Mouse (Mus musculus) megakaryocyte-erythroid progenitor cell, adult 5-6 weeks (primary cell): ENCODE data around the gene Sostdc1. TPM values are rescaled to one million over a fixed set of nuclear protein-coding genes. Genes with fewer than 3 reads are reported as not detected.

Experiments used
- ATAC-seq: replicated peaks from 2 replicates; pipeline ENCODE4 v1.8.0; 2016; ENCODE audit warnings: mild to moderate bottlenecking, inconsistent platforms; ENCODE audit not compliant: severe bottlenecking, poor library complexity, low FRiP score, low TSS enrichment
- total RNA-seq, 2 experiments: library from RNA; stranded (forward) in 1 of 2; stranded (reverse) in 1 of 2; fragments of 200-1000, 215-1000 nt in 1 of 2; fragments of >200 nt in 1 of 2; fragmentation: Nextera tagmentation in 1 of 2; gene quantifications; 2 replicates each; pipeline ENCODE4 v1.2.3; 2014 to 2017

Gene Sostdc1
- total RNA-seq (2014; fragmentation: Nextera tagmentation) (not detected in 2 replicates), total RNA-seq (2017) (not detected in 2 replicates)

DNA sequence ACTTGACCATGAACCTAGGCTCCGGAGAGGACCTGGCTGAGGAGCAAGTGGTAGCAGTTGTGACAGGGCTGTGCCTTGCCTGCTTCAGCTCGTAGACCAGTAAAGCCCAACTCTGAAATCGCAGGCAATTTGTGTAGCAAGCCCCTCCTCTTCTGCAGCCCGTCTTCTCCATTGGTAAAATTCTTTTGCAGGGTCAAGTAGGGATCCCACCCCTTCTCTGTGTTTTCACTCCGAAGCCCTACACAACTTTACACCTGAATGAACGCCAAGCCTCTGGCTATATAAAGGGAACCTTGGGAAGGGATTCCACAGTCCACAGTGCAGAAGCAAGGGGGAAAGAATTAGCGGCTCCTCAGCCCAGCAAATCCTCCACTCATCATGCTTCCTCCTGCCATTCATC is at the start of gene Sostdc1:
TSS of gene Sostdc1 (plus strand) at position 224 of the 400 bp plus-strand sequence.
- ATAC-seq, result no peak

DNA sequence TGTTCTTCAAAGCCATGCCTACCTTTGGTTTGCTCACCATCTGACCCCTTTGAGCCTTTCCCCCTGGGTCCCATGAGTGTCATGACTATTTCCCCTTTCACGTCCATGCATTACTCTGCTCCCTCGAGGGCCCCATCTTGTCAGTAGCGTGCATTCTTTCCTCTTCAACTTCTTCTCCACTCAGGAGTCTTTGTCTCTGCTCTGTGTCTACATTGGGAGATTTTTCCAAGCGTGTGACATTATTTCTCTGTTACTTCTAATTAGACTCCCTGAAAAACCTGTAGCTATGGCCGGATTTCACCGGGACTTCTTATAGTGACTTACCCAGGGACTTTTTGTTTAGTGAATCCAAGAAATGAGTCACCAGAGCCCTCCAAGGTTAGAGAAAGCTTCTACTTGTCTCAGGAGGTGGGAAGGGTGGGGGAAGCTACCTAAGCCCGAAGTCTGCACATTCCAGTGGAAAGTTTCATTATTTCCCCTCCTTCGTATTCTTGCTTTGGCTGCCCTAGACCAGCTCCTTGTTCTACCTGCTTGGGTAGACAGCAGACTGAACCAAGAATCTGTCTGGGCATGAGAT is 46.2 kb upstream of the Sostdc1 start:
- no peak for ATAC-seq

DNA sequence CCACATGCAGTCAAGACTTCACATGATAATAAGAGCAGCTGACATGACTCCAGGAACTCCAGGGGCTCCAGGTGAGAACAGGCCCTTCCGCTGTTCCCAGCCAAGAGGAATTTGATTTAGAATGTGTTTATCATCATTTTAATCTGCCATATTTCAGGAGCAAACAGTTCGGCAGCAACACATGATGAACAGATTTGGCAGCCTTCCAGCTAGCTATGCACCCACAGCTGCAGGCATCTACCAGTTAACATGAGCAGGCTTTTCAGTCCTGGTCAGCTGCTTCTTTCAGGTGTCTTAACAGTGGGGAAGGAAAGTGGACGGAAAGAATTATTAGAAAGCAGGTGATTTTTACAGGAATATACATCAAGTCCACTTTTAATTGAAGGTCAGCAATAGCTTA is 39.1 kb upstream of the Sostdc1 start:
- no peak for ATAC-seq

DNA sequence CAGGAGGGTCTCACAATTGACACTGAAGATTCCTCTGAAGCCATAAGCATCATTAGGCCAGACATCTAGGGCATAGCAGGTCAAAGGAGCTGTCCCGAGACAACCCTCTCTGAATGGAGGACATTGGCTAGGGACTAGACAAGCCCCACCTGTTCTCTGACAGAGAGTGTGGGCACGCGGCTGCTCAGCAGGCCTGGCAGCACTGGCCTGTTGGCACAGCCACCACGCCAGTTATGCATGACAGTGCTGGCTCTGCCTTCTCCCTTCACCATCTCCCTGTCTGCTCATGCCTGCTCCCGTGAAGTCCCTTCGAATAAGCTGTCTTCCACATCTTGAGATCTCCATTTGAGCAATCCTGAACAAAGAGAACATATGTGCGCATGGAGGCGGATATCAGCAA is 24.3 kb upstream of the Sostdc1 start:
- no peak for ATAC-seq

DNA sequence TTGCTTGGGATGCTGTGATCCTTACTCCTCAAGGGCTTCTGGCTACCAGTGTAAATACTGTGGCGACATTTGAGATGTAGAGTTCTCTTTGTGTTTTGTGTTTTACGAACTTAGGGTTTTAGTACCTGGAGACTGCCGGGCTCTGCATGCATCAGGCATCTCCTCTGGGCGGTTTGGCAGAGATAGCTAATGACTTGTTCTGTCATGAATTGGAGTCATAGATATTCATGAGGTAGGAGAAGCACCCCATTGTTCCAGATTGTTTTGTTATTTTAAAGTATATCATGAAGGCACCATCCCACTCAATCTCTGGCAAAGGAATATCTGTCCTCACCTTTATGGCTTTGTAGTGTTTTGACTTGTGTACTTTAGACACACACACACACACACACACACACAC is 23.5 kb upstream of the Sostdc1 start:
- ATAC-seq, result no peak

DNA sequence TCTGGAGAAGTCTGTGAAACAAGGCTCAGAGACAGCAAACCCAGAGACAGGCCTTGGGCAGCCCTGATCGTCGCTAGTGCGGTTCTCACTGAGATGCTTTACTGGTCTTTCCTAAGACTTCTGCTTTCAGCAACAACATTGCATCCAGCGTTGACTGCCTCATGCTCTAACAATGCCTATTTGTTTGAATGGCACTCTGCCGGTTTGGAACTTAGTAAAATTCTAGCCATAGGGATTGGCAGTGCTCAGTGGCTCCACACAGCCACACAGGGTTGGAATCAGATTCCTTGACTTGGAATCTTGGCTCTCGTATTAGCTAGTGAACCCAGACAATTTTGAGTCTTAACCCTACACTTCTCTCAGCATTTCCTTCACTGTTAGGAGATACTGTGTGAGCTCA is 22.6 kb upstream of the Sostdc1 start:
- ATAC-seq, result no peak

DNA sequence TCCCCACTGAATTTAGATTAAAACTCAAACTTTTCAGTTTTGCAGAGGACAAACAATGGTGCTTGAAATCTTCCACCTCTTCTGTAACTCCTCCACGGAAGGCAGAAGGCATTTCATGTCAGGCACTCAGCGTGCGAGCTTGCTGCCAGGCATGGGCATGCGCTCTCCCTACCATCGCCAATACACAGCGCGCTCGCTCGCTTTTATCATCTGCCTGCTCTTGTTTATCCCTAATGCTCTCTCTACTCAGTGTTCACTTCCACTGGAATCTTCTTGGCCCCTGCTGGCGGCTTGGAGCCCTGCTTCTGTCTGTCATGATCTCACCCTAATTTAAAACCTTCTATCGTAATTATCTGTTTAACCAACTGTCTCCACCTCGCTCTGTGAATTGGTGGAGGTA is 11.6 kb upstream of the Sostdc1 start:
- no peak for ATAC-seq

DNA sequence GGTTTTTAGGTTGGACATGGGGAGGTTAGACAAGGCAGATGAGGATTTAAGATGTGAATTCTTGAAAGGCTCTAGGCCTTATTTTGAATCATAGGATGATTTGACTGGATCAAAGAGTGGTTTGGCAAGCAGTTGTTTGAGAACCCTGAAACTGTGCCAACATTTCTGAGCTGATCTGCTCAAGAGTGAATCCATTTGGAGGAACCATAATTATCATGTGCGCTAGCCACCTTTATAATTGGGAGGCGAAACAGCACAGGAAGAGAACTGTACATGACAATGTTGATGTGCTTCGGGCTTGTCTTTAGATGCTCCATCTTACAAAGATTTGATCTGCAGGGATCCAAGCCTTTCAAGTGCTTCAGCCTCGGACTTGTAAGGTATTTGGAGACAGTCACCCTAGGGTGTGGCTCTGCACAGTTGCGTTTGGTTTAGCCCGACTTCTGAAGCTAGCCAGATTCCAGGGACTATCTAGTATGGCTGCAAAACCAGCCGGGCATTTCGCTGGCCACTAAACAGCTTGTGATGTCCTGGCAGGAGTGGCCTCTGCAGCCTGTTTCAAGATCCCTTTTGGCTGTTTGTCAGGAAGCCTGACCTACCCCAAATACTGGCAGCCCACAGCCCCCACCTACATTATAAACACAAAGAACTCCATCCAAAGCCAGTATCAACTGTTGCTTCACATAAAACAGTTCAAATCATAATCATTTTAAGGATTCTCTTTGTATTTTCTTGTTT is 10.9 kb upstream of the Sostdc1 start:
- no peak for ATAC-seq

DNA sequence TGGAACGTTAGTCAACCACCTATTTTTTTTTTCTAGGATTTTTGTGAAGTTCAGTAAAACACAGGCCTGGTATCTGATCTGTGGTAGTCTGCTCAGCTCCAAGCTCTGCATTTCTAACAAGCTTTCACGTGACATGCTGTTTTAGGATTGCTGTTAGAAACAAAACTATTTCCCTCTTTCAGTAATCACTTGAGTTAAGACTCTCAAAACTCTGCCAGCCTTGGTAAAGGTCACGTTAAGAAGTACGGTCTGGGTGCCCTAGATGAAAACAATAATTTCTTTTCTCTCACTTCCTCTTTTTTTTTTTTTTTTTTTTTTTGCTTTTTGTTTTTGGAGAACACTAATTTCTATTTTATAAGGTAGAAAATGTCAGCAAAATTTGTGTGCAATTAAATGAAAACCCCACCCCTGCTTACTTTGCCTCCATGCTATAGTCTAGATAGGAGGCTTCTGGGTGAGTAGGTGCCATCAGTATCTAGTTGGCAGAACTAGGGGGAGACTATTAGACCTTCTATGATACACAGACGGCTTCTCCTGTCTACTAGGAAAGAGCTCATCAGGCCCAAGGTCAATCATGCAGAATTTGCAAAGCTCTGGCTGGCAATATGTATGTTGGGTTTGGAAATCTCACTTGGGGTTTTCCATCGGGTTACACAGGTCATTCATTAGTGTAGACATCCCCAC is 5.1 kb upstream of the Sostdc1 start:
- ATAC-seq, result no peak

DNA sequence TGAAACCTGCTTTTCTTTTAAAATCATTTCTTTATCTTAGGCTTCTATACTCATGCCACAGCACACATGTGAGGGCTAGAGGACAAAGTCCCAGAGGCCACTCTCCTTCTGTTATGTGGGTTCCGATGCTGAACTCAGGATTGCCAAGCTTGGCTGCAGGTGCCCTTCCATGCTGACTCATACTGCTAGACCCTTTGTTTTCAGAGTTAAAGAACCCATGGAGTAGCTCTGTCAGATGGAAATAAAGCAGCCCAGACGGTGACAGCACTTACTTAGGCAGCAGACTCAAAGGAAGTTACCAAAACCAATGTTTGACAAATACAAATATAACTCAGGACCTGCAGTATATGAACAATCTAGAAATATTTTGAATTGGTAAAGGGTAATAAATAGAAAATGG is 924 bp upstream of the Sostdc1 start:
- ATAC-seq, result no peak

DNA sequence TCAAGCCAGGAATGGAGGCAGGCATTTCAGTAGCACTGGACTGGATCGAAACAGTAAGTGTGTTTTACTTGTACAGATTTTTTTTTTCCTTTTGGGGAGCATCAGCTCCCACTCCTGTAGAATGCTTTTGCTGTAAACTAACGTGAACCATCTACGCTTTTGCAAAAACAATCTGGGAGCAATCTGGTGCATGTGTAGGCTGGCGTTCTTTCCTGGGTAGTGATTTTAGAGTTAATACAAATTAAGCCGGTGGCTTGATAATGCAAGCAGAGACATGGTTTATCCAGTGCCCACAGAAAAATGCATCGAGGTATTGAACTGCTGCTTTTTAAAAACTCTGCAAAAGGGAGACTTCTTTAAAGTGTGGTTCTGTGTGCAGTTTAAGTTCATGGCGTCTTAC is 507 bp downstream of the Sostdc1 start:
- no peak for ATAC-seq

DNA sequence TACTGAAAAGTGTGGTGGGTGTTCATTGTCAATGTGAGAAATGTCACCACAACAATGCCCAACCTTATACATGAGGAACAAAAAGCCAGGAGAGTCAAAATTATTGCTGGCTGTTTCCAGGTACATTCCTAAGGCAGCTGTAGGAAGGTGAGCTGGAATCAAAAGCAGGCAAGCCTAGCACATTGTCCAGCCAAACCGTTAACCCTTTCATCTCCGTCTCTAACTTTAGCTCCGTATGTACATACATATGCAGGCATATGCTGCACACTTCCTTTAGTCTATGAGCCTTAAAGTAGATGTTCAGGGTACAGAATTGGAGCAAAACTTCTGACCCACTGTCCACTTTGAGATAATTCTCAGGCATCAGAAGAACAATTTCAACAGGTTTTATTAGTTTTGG is 1.6 kb downstream of the Sostdc1 start:
- ATAC-seq, result no peak

DNA sequence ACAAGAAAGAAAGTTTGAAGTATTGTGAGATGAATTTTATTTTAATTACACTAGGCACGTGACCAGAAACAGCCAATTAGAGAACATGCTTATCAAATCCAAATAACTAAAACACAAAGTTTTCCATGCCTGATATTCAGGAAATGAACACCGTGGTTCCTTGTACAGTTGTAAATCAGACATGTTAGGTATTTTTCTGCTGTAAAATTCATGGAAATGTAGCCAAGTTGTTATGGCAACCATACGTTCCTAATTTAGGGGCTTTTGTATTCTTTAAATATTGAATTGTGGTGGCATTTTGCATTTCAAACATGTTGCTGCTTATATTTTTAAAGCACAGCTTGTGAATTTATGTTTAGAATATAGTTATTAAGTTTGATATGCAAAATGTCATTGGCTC is 2.1 kb downstream of the Sostdc1 start:
- no peak for ATAC-seq

DNA sequence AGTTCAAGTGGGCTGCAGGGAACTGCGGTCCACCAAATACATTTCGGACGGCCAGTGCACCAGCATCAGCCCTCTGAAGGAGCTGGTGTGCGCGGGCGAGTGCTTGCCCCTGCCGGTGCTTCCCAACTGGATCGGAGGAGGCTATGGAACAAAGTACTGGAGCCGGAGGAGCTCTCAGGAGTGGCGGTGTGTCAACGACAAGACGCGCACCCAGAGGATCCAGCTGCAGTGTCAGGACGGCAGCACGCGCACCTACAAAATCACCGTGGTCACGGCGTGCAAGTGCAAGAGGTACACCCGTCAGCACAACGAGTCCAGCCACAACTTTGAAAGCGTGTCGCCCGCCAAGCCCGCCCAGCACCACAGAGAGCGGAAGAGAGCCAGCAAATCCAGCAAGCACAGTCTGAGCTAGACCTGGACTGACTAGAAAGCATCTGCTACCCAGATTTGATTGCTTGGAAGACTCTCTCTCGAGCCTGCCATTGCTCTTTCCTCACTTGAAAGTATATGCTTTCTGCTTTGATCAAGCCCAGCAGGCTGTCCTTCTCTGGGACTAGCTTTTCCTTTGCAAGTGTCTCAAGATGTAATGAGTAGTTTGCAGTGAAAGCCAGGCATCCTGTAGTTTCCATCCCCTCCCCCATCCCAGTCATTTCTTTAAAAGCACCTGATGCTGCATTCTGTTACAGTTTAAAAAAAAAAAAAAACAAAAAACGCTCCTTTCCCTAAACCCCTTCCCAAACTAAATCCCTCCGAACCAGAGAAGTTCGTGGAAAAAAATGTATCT is 3.3 kb downstream of the Sostdc1 start:
- ATAC-seq, result peak; percentile 91

DNA sequence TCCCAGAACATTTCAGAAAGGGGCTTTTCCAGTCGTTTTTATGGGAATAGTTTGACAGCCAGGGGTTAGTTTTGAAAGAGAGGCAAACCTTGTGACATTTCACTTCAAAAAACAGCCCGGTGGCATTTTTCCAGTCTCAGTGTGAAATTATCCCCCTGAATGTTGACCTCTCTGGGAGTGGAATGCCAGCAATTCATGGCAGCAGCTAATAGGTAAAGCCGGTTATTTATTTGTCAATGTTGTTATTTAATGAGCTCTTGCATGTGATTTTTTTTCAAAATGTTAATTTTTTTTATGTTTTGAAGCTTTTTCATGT is 3.8 kb downstream of the Sostdc1 start:
- ATAC-seq, result no peak

DNA sequence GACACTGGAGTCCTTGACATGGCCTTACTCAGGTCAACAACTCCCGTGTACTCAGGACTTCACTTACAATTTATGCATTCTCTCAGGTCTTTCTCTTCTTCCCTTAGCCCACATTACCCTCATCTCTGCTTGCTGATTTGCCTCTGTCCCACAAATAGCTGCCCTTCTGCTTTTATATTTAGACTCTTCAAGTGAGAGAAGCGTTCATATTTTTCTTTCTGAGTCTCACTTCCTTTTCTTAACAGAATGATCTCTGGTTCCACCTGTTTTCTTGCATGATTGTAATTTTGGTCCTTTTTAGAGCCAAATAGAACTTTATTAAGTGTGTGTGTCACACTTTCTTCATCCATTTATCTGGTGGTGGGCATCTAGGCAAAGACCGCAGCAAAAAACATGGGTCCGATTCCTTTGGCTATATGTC is 12.2 kb downstream of the Sostdc1 start:
- ATAC-seq, result no peak

DNA sequence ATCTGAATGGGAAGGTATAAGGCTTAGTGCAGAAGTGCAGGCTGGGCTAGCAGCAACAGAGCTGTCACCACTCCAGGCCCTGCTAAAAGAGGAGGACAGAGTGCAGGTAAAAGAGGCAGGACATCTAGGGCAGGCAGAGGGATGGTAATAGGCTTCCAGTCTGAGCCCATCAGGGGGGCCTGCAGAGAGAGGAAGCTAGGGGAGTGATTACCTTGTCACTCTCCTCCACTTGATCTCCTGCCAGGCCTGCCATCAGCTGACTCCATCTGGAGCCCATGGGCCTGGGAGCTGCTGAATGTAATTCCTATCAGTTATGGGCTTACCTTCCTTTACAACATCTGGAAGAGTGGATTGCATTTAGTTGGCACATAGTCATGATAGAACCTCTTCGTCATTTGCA is 18.7 kb downstream of the Sostdc1 start:
- no peak for ATAC-seq

DNA sequence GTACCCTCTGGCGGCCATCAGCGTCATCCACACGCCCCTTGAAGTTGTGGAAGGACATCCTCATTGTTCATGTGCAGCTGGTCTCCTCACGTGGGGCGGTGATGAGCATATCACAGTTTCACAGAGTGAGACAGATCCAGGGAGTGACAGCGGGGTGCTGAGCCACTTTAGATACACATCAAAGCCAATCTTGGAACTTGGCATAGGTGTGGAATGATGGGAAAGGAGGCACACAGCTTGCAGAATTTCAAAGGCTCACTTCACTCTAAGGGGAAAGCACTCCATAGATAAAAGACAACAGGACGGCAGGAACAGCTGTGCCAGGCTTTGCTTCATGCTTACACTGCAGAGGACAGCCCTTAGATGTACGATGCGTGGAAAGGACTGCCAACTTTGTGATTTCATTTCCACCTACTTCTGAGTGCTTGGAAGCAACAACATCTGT is 19.9 kb downstream of the Sostdc1 start:
- no peak for ATAC-seq

DNA sequence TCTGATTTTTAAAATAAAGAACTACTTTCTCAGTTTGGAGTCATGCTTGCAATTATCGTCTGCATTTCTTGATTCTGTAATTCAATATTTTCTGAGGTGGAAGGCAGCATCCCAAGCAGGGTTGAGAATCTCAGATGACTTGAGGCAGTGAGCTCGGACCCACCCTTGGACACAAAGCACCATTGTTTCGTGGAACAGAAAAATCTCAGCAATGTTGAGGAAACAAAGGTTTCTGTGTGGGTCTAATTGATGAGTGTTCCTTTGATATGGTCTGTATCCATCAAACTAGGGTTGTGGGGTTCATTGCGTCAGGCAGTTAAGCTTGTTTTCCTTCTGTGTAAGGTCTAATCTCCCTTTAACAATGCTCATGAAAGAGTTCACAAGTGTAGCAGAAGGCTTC is 30.2 kb downstream of the Sostdc1 start:
- ATAC-seq, result no peak

DNA sequence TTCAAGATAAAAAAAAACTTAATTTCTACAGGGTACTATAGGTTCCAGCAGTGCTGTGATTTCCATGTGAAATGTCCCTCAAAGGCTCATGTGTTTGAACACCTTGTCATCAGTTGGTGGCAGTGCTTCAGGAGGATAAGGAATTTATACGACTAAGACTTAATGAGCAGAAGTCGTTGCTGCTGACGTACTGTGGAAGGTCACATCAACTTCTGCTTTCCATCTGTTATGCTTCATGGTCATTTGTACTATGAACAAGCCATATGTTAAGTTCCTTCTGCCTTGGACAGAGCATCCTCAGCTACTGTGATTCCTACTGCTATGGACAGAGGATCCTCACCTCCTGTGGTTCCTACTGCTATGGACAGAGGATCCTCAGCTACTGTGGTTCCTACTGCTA is 46.1 kb downstream of the Sostdc1 start:
- ATAC-seq, result no peak
